Mouse (Mus musculus) lung, adult 2 months (tissue): ENCODE measurements around the gene Ppp1r17.

Experiments
- CTCF ChIP-seq: fragments of 200-500 bp; IDR thresholded peaks from 2 replicates; pipeline ENCODE4 v1.5.1; 2011; ENCODE audit warnings: mild to moderate bottlenecking, low read length, control low read depth; ENCODE audit not compliant: insufficient read depth
- POLR2A ChIP-seq: fragments of 200-500 bp; IDR thresholded peaks from 2 replicates; pipeline ENCODE4 v1.6.1; 2011; ENCODE audit warnings: low read depth, mild to moderate bottlenecking, control low read depth, low read length, borderline replicate concordance; ENCODE audit errors: extremely low read depth

- TF ChIP-seq CTCF: no peak
- TF ChIP-seq POLR2A: no peak
These were observed at the start of gene Ppp1r17 for GRCm38 (mm10) chr6:56017291-56017994.
